Mouse (Mus musculus) hindbrain, embryonic 13.5 days (tissue): ENCODE measurements at regions not wholly inside any gene's neighbourhood (a gene's known extent, or its start where the extent isn't known, plus 50 kb on each side); places are given as distances from the start of the nearest gene placed in this dataset.
"Not testable (repeated sequence)": the region's sequence is repeated elsewhere in the genome, so short reads cannot be mapped to it uniquely, and the experiment has no call there.

Experiments
- ATAC-seq: fragments of 200-750 bp; cut with Nextera tagmentation; 2 replicates; pipeline ENCODE4 v1.8.0; 2017; ENCODE audit warnings: moderate TSS enrichment; ENCODE audit not compliant: low FRiP score
- H3K27ac ChIP-seq: fragments of 300-500 bp; sonication (generic); 2 replicates; pipeline ENCODE4 v1.5.1; 2015; ENCODE audit warnings: inconsistent platforms, mild to moderate bottlenecking, moderate library complexity
- H3K27me3 ChIP-seq: fragments of 300-500 bp; sonication (generic); 2 replicates; pipeline ENCODE4 v1.6.1; 2015; ENCODE audit warnings: mild to moderate bottlenecking, inconsistent platforms
- H3K36me3 ChIP-seq: fragments of 300-500 bp; sonication (generic); 2 replicates; pipeline ENCODE4 v1.6.1; 2015; ENCODE audit warnings: mild to moderate bottlenecking, inconsistent platforms
- H3K4me1 ChIP-seq: fragments of 300-500 bp; sonication (generic); replicated peaks from 2 replicates; pipeline ENCODE4 v1.6.1; 2015; ENCODE audit warnings: inconsistent platforms
- H3K4me2 ChIP-seq: fragments of 300-500 bp; sonication (generic); 2 replicates; pipeline ENCODE4 v1.6.1; 2015; ENCODE audit warnings: inconsistent platforms, mild to moderate bottlenecking, moderate library complexity
- H3K4me3 ChIP-seq: fragments of 300-500 bp; sonication (generic); 2 replicates; pipeline ENCODE4 v1.5.1; 2015; ENCODE audit warnings: mild to moderate bottlenecking, inconsistent platforms
- H3K9ac ChIP-seq: fragments of 300-500 bp; sonication (generic); 2 replicates; pipeline ENCODE4 v1.6.1; 2015; ENCODE audit warnings: mild to moderate bottlenecking, inconsistent platforms
- H3K9me3 ChIP-seq: fragments of 300-500 bp; sonication (generic); 2 replicates; pipeline ENCODE4 v1.6.1; 2016; ENCODE audit warnings: inconsistent platforms
- WGBS: fragments of 180-500 bp; shearing (Covaris S2); methylation state at CpG from one replicate; pipeline ENCODE4 v1.1.7; 2015; 5-methylcytosine and 5-hydroxymethylcytosine counted together

GRCm38 (mm10) chr13:46020945-46021835 is 56.4 kb upstream of the Atxn1 start:
- ATAC-seq = no peak
- peaks cover 29% of the 10 kb centered on the region for H3K4me1 ChIP-seq

GRCm38 (mm10) chr13:46019431-46020166 is 54.8 kb upstream of the Atxn1 start:
- Histone ChIP-seq H3K9ac (no peak overlapping the region), H3K9me3 (no peaks in the 10 kb centered on the region), H3K27me3 (0 out of 2 replicates have a peak, but pooled peaks cover 6% of the 10 kb centered on the region), H3K4me3 (no peak overlapping the region), H3K27ac (no peak overlapping the region), H3K4me1 (peaks cover 29% of the 10 kb centered on the region), H3K36me3 (no peaks in the 10 kb centered on the region), H3K4me2 (no peak overlapping the region)
- 36% methylated on average over 9 of the region's 9 CpGs for WGBS
- ATAC-seq = no peak

More at GRCm38 (mm10) chr13:46020945-46021835, 56.4 kb upstream of the Atxn1 start:
- Histone ChIP-seq H3K27ac (no peak overlapping the region), H3K27me3 (0 out of 2 replicates have a peak, but pooled peaks cover 6% of the 10 kb centered on the region), H3K9ac (no peak overlapping the region), H3K9me3 (no peaks in the 10 kb centered on the region), H3K4me3 (no peak overlapping the region), H3K4me2 (no peak overlapping the region), H3K36me3 (no peaks in the 10 kb centered on the region)
- WGBS = 91% methylated on average over 6 of the region's 6 CpGs

- Histone ChIP-seq H3K9ac (no peak overlapping the region), H3K4me1 (peaks cover 26% of the 10 kb centered on the region), H3K4me3 (no peak overlapping the region), H3K27ac (no peak overlapping the region), H3K36me3 (no peaks in the 10 kb centered on the region), H3K4me2 (no peak overlapping the region), H3K27me3 (0 out of 2 replicates have a peak, but pooled peaks cover 6% of the 10 kb centered on the region), H3K9me3 (no peaks in the 10 kb centered on the region)
- 72% methylated on average over 13 of the region's 13 CpGs for WGBS
- ATAC-seq = no peak
Observed at GRCm38 (mm10) chr13:46018903-46019430, 54.2 kb upstream of the Atxn1 start.

GRCm38 (mm10) chr13:46017742-46018141 is 52.9 kb upstream of the Atxn1 start:
- H3K36me3 ChIP-seq = no peaks in the 10 kb centered on the region
- H3K27ac ChIP-seq = no peak overlapping the region
- H3K4me3 ChIP-seq = no peak overlapping the region
- H3K4me2 ChIP-seq = no peak overlapping the region
- 0 out of 2 replicates have a peak, but pooled peaks cover 6% of the 10 kb centered on the region for H3K27me3 ChIP-seq
- ATAC-seq = no peak
- peaks cover 14% of the 10 kb centered on the region for H3K4me1 ChIP-seq
- no peak overlapping the region for H3K9ac ChIP-seq
- no peaks in the 10 kb centered on the region for H3K9me3 ChIP-seq
- 94% methylated on average over 5 of the region's 5 CpGs for WGBS

GRCm38 (mm10) chr13:46017011-46017410 is 52.2 kb upstream of the Atxn1 start:
- WGBS = 81% methylated on average over 2 of the region's 2 CpGs
- not testable (repeated sequence) for H3K27me3 ChIP-seq, H3K9ac ChIP-seq, H3K4me3 ChIP-seq, H3K27ac ChIP-seq, H3K4me2 ChIP-seq, ATAC-seq, H3K9me3 ChIP-seq, H3K4me1 ChIP-seq, H3K36me3 ChIP-seq

GRCm38 (mm10) chr13:46015231-46015630 is 50.4 kb upstream of the Atxn1 start:
- H3K4me2 ChIP-seq = no peak overlapping the region
- peaks cover 4% of the 10 kb centered on the region; the same call in 1 of the 2 replicates for H3K4me1 ChIP-seq
- ATAC-seq = no peak
- no peaks in the 10 kb centered on the region for H3K27me3 ChIP-seq
- H3K36me3 ChIP-seq = no peaks in the 10 kb centered on the region
- no peak overlapping the region for H3K9ac ChIP-seq
- no peaks in the 10 kb centered on the region for H3K9me3 ChIP-seq
- no peak overlapping the region for H3K4me3 ChIP-seq
- WGBS = 86% methylated on average over 7 of the region's 7 CpGs
- H3K27ac ChIP-seq = no peak overlapping the region

- ATAC-seq = no peak
- Histone ChIP-seq H3K27ac (no peak overlapping the region), H3K36me3 (no peaks in the 10 kb centered on the region), H3K4me2 (no peak overlapping the region), H3K27me3 (no peaks in the 10 kb centered on the region), H3K9me3 (no peaks in the 10 kb centered on the region), H3K4me1 (peaks cover 9% of the 10 kb centered on the region; the same call in 1 of the 2 replicates), H3K9ac (no peak overlapping the region), H3K4me3 (no peak overlapping the region)
- WGBS = 83% methylated on average over 2 of the region's 2 CpGs
Observed at GRCm38 (mm10) chr13:46014637-46015036, 49.8 kb upstream of the Atxn1 start.
